Mouse (Mus musculus) spleen, postnatal 0 days (tissue): Measurements from ENCODE around the gene Vmn2r35. TPM values are rescaled to one million over a fixed set of nuclear protein-coding genes. Genes with fewer than 3 reads are reported as not detected.

Experiments
- polyA plus RNA-seq: library from polyadenylated mRNA; unstranded; fragments of >200 nt; fragmentation: Nextera tagmentation; extraction: Ambion mirVana; gene quantifications from 2 replicates; pipeline ENCODE4 v1.2.1, GENCODE M21; 2015

Vmn2r35 gene
- not detected in 2 replicates for polyA plus RNA-seq

DNA sequence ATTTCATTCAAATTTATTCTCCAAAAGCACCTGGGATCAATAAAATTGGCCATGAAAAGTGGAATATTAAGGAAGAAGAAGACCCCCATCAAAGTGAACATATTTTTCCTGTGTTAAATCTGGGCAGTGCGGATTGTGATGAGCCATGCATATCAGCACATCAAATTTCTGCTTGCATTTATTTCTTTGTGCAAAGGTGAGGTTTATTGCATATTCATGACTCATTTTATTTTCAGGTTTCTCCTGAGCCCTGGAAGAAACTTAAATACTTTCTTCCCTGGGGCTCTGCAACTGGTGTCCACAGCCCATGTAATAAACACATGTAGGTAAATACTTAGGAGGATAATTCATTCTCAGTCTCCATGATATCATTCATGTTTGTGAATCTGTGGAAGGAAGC is at the start of gene Vmn2r35:
Gene Vmn2r35 (minus strand): TSS at position 101 of the 400 bp plus-strand sequence.

Other genes starting within 250 kb of the Vmn2r35 start
- not detected in 2 replicates for gene Vmn2r34, start 130.4 kb downstream of the Vmn2r35 start, polyA plus RNA-seq
- gene Vmn2r36, start 82.6 kb upstream of the Vmn2r35 start, polyA plus RNA-seq, result not detected in 2 replicates